Mouse (Mus musculus) left cerebral cortex, adult 8-10 months (tissue): Measurements from ENCODE around the gene Smarca1. TPM values are rescaled to one million over a fixed set of nuclear protein-coding genes. Genes with fewer than 3 reads are reported as not detected.

Experiments used
- DNase-seq, 2 experiments: peaks; one replicate each; pipeline ENCODE4 v3.0.0; 2022; ENCODE audit warnings: low spot score in 2 of 2
- total RNA-seq, 4 experiments: library from RNA; stranded (reverse); gene quantifications; 2 replicates each; pipeline ENCODE4 v1.2.4; 2022

The Smarca1 gene
- total RNA-seq, 4 experiments from 2014 or later: 43.4 to 51.4 (median 49.6) TPM

GRCm38 (mm10) chrX:47764440-47764839 is 128.3 kb downstream of the Smarca1 start:
- DNase-seq: no peak

DNA sequence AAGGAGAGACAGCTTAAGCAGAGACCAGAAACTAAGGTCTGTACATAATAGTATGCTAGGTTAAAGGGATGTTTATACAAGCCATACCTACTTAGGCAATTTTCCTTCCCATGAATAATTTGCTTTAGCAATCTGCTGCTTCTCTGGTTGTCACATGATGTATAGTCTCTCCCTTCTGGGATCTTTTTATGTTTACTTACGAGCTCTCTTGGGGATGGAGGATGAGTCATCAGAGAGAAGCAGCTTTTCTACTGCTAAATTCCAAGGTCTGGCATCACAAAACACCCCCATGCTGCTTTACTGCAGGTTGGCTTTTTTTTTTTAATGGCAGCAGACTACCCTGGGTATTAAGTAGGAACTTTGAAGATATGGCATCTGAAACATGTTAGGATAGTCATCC is 132.6 kb downstream of the Smarca1 start:
- no peak for DNase-seq

Other genes with a start within 250 kb of the Smarca1 start
- gene Ocrl, start 19.4 kb upstream of the Smarca1 start, total RNA-seq: 10 to 100 TPM; 52.1 to 55.3 (median 54.5) TPM
- gene Apln, start 141.9 kb upstream of the Smarca1 start, total RNA-seq: 10 to 100 TPM; 13.1 to 23.6 (median 17.0) TPM
- 1 to 10 TPM in 1 of 4 experiments, under 1 TPM in 3; 0.09 to 1.1 (median 0.57) TPM for gene Xpnpep2, start 215.8 kb upstream of the Smarca1 start, total RNA-seq